Mouse (Mus musculus) skeletal muscle tissue, postnatal 0 days (tissue): ENCODE measurements around the gene Gm14440. TPM values are rescaled to one million over a fixed set of nuclear protein-coding genes. Genes with fewer than 3 reads are reported as not detected.

Experiments used
- polyA plus RNA-seq: library from polyadenylated mRNA; unstranded; fragments of >200 nt; fragmentation: Nextera tagmentation; extraction: Ambion mirVana; gene quantifications from 2 replicates; pipeline ENCODE4 v1.2.1, GENCODE M21; 2015

Gm14440 gene
- polyA plus RNA-seq = 0.38 TPM in 1 of 2 replicates, not detected in the other

DNA sequence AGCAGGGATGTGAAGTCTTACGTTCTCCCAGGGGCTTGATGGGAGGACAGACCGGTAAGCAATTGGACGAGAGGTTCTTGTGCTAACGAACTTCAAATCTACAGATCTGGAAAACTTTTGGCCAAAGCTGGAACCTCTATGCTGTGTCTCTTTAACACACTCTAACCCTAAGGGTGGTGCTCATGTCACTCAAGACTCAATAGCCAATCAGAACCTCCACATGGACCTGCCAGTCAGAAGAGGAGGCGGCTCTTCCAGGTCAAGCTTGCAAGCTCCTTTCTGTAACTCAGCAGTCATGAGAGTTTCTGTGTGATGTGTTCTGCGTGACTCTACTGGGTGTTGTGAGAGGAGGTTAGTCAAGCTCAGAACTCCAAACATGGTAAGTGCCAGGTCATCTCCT, at the start of gene Gm14440:
TSS of gene Gm14440 (plus strand) at position 301 of the 400 bp plus-strand sequence.

Other genes starting within 250 kb of the Gm14440 start
- gene Gm14393, start 207.3 kb upstream of the Gm14440 start, polyA plus RNA-seq = 0.45 and 1.1 TPM in 2 replicates
- 2.2 and 3.3 TPM in 2 replicates for gene Gm14399, start 133.1 kb upstream of the Gm14440 start, polyA plus RNA-seq
- gene Gm14443, start 99.3 kb upstream of the Gm14440 start, polyA plus RNA-seq = 0.22 and 0.43 TPM in 2 replicates
- gene Gm14391, start 68.2 kb upstream of the Gm14440 start, polyA plus RNA-seq = 1.4 and 5.2 TPM in 2 replicates
- 5.2 and 6.0 TPM in 2 replicates for gene Gm4631, start 63.1 kb downstream of the Gm14440 start, polyA plus RNA-seq
- 2.3 and 2.7 TPM in 2 replicates for gene Zfp968, start 97.3 kb downstream of the Gm14440 start, polyA plus RNA-seq
- 7.2 and 10.1 TPM in 2 replicates for gene Gm4724, start 160.7 kb downstream of the Gm14440 start, polyA plus RNA-seq
- gene Zfp965, start 194.9 kb downstream of the Gm14440 start, polyA plus RNA-seq = 4.1 TPM in 2 replicates